Mouse (Mus musculus) small intestine, adult 2 months (tissue): ENCODE measurements at regions not wholly inside any gene's neighbourhood (a gene's known extent, or its start where the extent isn't known, plus 50 kb on each side); places are given as distances from the start of the nearest gene placed in this dataset.

Source experiments
- H3K27ac ChIP-seq: fragments of 200-500 bp; 2 replicates; pipeline ENCODE4 v1.5.1; 2012; ENCODE audit warnings: low read depth, low read length, control low read depth, inconsistent platforms; ENCODE audit not compliant: insufficient read depth
- H3K27me3 ChIP-seq: fragments of 200-500 bp; 2 replicates; pipeline ENCODE4 v1.6.1; 2012; ENCODE audit warnings: mild to moderate bottlenecking, moderate library complexity, low read length, inconsistent platforms; ENCODE audit not compliant: control insufficient read depth, insufficient read depth
- H3K36me3 ChIP-seq: fragments of 200-500 bp; 2 replicates; pipeline ENCODE4 v1.6.1; 2012; ENCODE audit warnings: mild to moderate bottlenecking, low read length, control low read depth, inconsistent platforms; ENCODE audit not compliant: control insufficient read depth, insufficient read depth
- H3K4me1 ChIP-seq: fragments of 200-500 bp; 2 replicates; pipeline ENCODE4 v1.6.1; 2012; ENCODE audit warnings: low read length, inconsistent platforms, mixed read lengths; ENCODE audit not compliant: control insufficient read depth, insufficient read depth, insufficient read length
- H3K4me3 ChIP-seq: fragments of 200-500 bp; 2 replicates; pipeline ENCODE4 v1.5.1; 2012; ENCODE audit warnings: low read depth, mild to moderate bottlenecking, control low read depth, inconsistent platforms, low read length, moderate library complexity
- CTCF ChIP-seq: fragments of 200-500 bp; IDR thresholded peaks from 2 replicates; pipeline ENCODE4 v1.5.1; 2012; ENCODE audit warnings: low read depth, mild to moderate bottlenecking, control low read depth, inconsistent platforms, low read length, moderate library complexity, mixed read lengths; ENCODE audit not compliant: insufficient replicate concordance, insufficient read length; ENCODE audit errors: extremely low read depth
- POLR2A ChIP-seq: fragments of 200-500 bp; IDR thresholded peaks from 2 replicates; pipeline ENCODE4 v1.6.1; 2012; ENCODE audit warnings: low read depth, mild to moderate bottlenecking, control low read depth, inconsistent platforms, low read length, moderate library complexity
- whole genome bisulfite sequencing: fragments of 180-500 bp; shearing (Covaris S2); methylation state at CpG from one replicate; pipeline ENCODE4 v1.1.7; 2018; 5-methylcytosine and 5-hydroxymethylcytosine counted together

- Histone ChIP-seq H3K27me3 (0 out of 2 replicates have a peak, but pooled peaks cover 2% of the 10 kb centered on the region), H3K4me3 (no peak overlapping the region), H3K27ac (no peak overlapping the region), H3K36me3 (no peaks in the 10 kb centered on the region), H3K4me1 (peaks cover 6% of the 10 kb centered on the region)
- TF ChIP-seq CTCF = no peak
- no peak for TF ChIP-seq POLR2A
- WGBS = 33% methylated on average over 7 of the region's 7 CpGs
These were observed 332.9 kb downstream of the Efnb2 start for GRCm38 (mm10) chr8:8328010-8328666.

- H3K4me1 ChIP-seq = peaks cover 5% of the 10 kb centered on the region
- H3K36me3 ChIP-seq = no peaks in the 10 kb centered on the region
- 62% methylated on average over 16 of the region's 16 CpGs for WGBS
- H3K27ac ChIP-seq = no peak overlapping the region
- H3K27me3 ChIP-seq = 0 out of 2 replicates have a peak, but pooled peaks cover 2% of the 10 kb centered on the region
- H3K4me3 ChIP-seq = no peak overlapping the region
- TF ChIP-seq CTCF (no peak), POLR2A (no peak)
These were observed 334.8 kb downstream of the Efnb2 start for GRCm38 (mm10) chr8:8326066-8326834.

- Histone ChIP-seq H3K27me3 (0 out of 2 replicates have a peak, but pooled peaks cover 2% of the 10 kb centered on the region), H3K4me3 (no peak overlapping the region), H3K4me1 (peaks cover 4% of the 10 kb centered on the region), H3K36me3 (no peaks in the 10 kb centered on the region), H3K27ac (no peak overlapping the region)
- WGBS = 35% methylated on average over 4 of the region's 4 CpGs
- TF ChIP-seq POLR2A (no peak), CTCF (no peak)
These were observed 335.6 kb downstream of the Efnb2 start for GRCm38 (mm10) chr8:8325420-8325819.

- TF ChIP-seq CTCF = no peak
- no peak for TF ChIP-seq POLR2A
- 75% methylated on average over 5 of the region's 5 CpGs for WGBS
- H3K4me3 ChIP-seq = no peak overlapping the region
- no peak overlapping the region for H3K27ac ChIP-seq
- peaks cover 4% of the 10 kb centered on the region for H3K4me1 ChIP-seq
- H3K27me3 ChIP-seq = 0 out of 2 replicates have a peak, but pooled peaks cover 2% of the 10 kb centered on the region
- H3K36me3 ChIP-seq = no peaks in the 10 kb centered on the region
These were observed 336.5 kb downstream of the Efnb2 start for GRCm38 (mm10) chr8:8324520-8324919.

- Histone ChIP-seq H3K27me3 (no peaks in the 10 kb centered on the region), H3K4me3 (no peak overlapping the region), H3K4me1 (no peaks in the 10 kb centered on the region), H3K27ac (no peak overlapping the region), H3K36me3 (no peaks in the 10 kb centered on the region)
- TF ChIP-seq CTCF (no peak), POLR2A (no peak)
- WGBS = 79% methylated on average over 7 of the region's 7 CpGs
These were observed 352.8 kb downstream of the Efnb2 start for GRCm38 (mm10) chr8:8308253-8308652.

- H3K27ac ChIP-seq = no peak overlapping the region
- TF ChIP-seq CTCF = no peak
- TF ChIP-seq POLR2A = no peak
- no peaks in the 10 kb centered on the region for H3K27me3 ChIP-seq
- no peak overlapping the region for H3K4me3 ChIP-seq
- H3K4me1 ChIP-seq = no peaks in the 10 kb centered on the region
- H3K36me3 ChIP-seq = no peaks in the 10 kb centered on the region
- WGBS = 70% methylated on average over 9 of the region's 9 CpGs
These were observed 353.6 kb downstream of the Efnb2 start for GRCm38 (mm10) chr8:8307487-8307886.
